Mouse (Mus musculus): ENCODE data around the gene Lrrc59.

- TF ChIP-seq CTCF (IDR thresholded peaks at IDR 0.05; ENCODE audit: control insufficient read depth, insufficient read depth, insufficient read length) (no peak), MYOD1 (IDR thresholded peaks at IDR 0.05; ENCODE audit: control insufficient read depth, insufficient read length, low read depth) (no peak), MAX (IDR thresholded peaks at IDR 0.05) (no peak), FOSL1 (IDR thresholded peaks at IDR 0.05; ENCODE audit: insufficient read depth, low read length, poor library complexity, severe bottlenecking) (no peak), USF1 (IDR thresholded peaks at IDR 0.05; ENCODE audit: low read depth) (no peak), MYOG (IDR thresholded peaks at IDR 0.05; ENCODE audit: control insufficient read depth, extremely low read depth, insufficient read length) (no peak), CEBPB (IDR thresholded peaks at IDR 0.05; ENCODE audit: low read depth) (no peak)
Measured at GRCm38 (mm10) chr11:94687178-94687577, 57.6 kb downstream of the Lrrc59 start.
